Mouse (Mus musculus) c-Kit-positive CD71-negative TER-119-negative erythroid progenitor cells, embryonic 14.5 days (primary cell): ENCODE results near the gene Zfp169.
A peak's percentile ranks its signal among the peaks of the same experiment; 100 is the strongest.
"Not testable (repeated sequence)": the region's sequence is repeated elsewhere in the genome, so short reads cannot be mapped to it uniquely, and the experiment has no call there.

Source experiments
- DNase-seq: peaks from one replicate; pipeline ENCODE4 v3.0.0-alpha.2; 2013; ENCODE audit warnings: low read depth

The Zfp169 gene

GRCm38 (mm10) chr13:48513003-48513929 is at the start of gene Zfp169, which contains the start of gene A830005F24Rik:
Zfp169 (minus strand) TSS chr13:48513451.
A830005F24Rik (plus strand) TSS chr13:48513570.
- peak; percentile 76 for DNase-seq

GRCm38 (mm10) chr13:48562336-48562735 is 49.1 kb upstream of the Zfp169 start:
- DNase-seq = no peak

- DNase-seq = no peak
Observed at GRCm38 (mm10) chr13:48561481-48561880, 48.2 kb upstream of the Zfp169 start.

DNA sequence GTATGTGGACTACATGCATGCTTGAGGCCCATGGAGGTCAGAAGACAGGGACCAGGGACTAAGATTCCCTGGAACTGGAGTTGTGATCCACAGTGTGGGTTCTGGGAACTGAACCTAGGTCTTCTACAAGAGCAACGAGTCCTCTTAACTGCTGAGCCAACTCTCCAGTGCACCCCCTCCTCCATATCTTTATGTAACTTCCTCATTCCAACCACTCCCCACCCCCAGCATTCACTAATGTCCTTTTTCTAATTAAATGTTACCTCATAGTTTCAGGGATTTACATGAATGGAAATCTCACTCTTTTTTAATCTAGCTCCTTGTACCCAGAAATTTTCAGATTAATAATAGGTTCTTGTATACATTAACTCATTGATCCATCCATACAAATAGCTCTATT is 42.7 kb upstream of the Zfp169 start:
- no peak for DNase-seq

DNA sequence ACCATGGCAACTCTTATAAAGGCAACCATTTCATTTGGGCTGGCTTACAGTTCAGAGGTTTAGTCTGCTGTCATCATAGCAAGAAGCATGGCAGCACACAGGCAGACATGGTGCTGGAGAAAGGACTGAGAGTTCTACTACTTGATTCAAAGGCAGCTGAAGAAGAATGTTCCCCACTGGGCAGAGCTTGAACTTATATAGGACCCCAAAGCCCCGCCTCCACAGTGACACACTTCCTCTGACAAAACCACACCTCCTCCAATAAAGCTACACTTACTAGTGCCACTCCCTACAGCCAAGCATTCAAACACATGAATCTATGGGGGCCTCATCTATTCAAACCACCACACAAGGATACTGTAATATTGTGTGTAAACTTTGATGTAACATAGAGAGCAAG is 41.3 kb upstream of the Zfp169 start:
- no peak for DNase-seq

- DNase-seq = no peak
Observed at GRCm38 (mm10) chr13:48553511-48553910, 40.3 kb upstream of the Zfp169 start.

DNA sequence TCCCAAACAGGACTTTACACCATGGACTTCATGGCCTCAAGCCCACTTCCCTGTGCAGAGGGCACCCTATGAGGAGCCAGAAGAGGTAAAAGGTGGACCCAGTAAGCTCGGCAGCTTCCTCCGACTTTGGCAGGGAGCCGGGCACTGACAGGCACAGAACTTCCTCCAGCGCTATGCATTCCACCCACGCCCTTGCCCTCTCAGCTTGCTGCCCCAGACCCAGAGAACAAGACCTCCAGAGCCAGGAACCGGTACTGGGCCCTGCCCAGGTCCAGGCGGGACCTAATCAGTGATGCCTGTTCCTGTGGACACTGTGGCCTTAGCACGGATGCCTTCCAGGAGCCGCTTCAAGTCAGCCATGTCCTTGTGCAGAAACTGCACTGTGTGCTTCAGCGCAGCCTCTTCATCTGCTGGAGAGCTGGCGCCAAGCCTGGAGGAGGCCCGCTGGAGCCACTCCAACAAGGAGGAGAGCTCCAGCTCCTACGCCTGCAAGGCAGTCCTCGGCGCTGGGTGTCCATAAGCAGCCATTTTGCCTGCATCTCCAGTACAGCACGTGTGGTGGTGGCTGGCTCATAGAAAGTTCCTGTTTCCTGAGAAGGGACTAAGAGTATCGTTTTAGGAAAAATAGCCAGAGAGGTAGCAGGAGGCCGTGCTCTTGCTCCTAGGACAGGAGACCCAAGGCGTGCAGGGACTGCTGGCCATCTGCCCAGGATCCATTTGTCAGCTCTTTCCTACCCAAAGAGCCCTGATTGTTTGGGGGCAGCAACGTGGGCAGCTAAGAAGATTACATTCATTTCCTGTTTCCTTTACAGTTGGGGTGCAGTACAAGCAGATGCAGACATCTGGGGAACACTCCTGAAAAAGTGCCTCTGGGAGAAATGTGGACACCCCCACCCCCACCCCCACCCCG is 39.2 kb upstream of the Zfp169 start:
- DNase-seq = no peak

GRCm38 (mm10) chr13:48548296-48548695 is 35.0 kb upstream of the Zfp169 start:
- DNase-seq = no peak

DNA sequence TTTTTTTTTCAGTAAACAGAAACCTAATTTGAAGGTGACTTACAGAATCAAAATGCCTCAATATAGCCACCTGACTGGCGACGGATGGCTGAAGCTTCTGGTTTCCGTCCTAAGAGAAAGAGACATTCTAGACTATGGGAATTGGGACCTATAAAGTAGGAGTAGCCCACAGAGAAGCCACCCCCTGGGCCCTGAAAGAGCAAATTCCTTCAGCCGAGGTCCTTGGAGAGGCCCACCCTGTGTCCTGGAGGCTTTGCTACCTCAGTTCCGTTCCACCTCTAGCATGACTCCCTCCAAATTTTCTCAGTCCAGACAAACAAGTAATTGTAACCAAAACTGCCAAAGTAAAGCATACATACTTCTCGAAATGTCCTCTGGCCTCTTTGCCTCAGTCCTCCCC is 34.4 kb upstream of the Zfp169 start:
- DNase-seq = no peak

DNA sequence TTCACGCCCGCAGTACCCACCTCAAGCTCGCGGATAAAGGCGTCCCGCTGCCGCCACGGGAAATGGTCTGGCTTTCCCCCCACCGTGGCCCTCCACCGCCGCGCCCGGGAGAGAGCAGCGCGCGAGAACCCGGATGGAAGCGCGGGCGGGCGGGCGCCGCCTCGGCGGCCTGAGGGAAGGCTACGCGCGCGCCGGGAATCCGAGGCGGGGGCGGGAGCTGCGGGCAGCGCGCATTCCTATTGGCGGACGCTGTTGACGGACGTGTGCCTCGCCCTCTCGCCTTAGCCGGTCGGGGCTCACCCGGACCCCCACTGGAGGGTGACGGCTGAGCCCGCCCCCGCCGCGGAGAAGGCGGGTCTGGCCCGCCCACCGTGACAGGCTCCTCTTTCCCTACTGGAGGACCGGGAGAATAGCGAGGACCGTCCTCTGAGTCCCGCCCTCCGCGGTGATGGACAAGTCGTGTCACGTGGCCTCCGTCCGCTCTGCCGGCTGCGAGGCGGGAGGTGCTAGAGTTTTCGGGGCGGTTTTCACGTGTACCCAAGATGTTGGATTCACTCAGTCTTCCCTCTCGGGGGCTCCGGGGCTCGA is 33.2 kb upstream of the Zfp169 start:
- peak; percentile 91 for DNase-seq

- DNase-seq = peak; percentile 98
Observed at GRCm38 (mm10) chr13:48545476-48546281, 32.4 kb upstream of the Zfp169 start.

- DNase-seq = no peak
Observed at GRCm38 (mm10) chr13:48544867-48545266, 31.6 kb upstream of the Zfp169 start.

DNA sequence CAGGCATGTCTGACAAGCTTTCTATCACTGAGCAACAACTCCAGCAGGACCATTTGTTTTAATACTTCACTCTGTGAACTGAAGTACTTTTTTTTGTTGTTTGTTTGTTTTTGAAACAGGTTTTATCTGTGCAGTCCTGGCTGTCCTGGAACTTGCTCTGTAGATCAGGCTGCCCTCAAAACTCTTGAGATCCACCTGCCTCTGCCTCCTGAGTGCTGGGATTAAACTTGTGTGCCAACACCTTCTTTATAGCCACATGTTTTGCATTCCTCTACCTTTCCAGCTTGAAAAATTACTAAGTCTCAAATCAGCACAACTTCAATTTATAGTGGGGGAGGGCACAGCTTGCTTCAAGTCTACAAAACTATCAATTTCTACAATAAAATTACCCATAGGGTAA is 31.1 kb upstream of the Zfp169 start:
- no peak for DNase-seq

GRCm38 (mm10) chr13:48540488-48540887 is 27.2 kb upstream of the Zfp169 start:
- no peak for DNase-seq

GRCm38 (mm10) chr13:48533441-48533840 is 20.2 kb upstream of the Zfp169 start:
- DNase-seq = no peak

GRCm38 (mm10) chr13:48531448-48531847 is 18.2 kb upstream of the Zfp169 start:
- DNase-seq = no peak

DNA sequence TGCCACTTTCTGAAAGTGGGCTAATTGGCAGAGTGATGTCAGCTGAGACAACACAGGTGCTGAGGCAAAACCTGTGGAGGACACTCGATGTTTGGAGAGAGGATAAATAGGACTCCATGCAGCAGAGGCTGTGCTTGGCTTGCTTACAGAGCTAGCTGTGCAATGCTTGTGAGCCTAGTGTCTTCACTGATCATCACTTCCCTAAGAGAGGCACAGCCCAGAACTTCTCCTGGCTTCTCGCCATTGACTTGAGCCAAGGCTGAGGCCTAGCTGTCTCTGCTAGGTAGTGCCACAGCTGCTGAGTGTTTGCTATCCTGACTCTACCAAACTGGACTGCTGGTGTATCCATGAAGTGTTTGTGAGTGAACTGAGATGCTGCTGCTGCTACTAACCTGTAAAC is 17.4 kb upstream of the Zfp169 start:
- DNase-seq = no peak

- DNase-seq = no peak
Observed at GRCm38 (mm10) chr13:48529028-48529427, 15.8 kb upstream of the Zfp169 start.

- peak; percentile 80 for DNase-seq
Observed at GRCm38 (mm10) chr13:48528123-48528871, 15.0 kb upstream of the Zfp169 start.

DNA sequence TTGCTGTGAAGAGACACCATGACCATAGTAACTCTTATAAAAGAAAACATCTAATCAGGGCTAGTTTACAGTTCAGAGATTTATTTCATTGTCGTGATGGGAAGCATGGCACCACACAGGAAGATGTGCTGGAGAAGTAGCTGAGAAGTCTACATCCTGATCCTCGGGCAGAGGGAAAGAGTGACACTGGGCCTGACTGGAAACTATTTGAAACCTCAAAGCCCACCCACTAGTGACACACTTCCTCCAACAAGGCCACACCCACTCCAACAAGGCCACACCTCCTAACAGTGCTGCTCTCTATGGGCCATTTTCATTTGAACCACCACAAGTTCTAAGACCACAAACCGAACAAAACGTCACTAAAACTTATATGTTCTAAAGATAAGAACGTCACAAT is 12.5 kb upstream of the Zfp169 start:
- DNase-seq = no peak

GRCm38 (mm10) chr13:48519122-48519521 is 5.9 kb upstream of the Zfp169 start:
- DNase-seq = not testable (repeated sequence)
